Mouse (Mus musculus) neural tube, embryonic 14.5 days (tissue): ENCODE data around the gene Mybph. TPM values are rescaled to one million over a fixed set of nuclear protein-coding genes. Genes with fewer than 3 reads are reported as not detected.
A peak's percentile ranks its signal among the peaks of the same experiment; 100 is the strongest.

Experiments used
- ATAC-seq: fragments of 200-750 bp; cut with Nextera tagmentation; 2 replicates; pipeline ENCODE4 v1.8.0; 2017; ENCODE audit warnings: low read depth, mild to moderate bottlenecking, moderate TSS enrichment, moderate library complexity
- H3K27ac ChIP-seq: fragments of 300-500 bp; sonication (generic); 2 replicates; pipeline ENCODE4 v1.5.1; 2014; ENCODE audit warnings: low read depth, mild to moderate bottlenecking, control low read depth, low read length, moderate library complexity, mixed read lengths
- H3K27me3 ChIP-seq: fragments of 300-500 bp; sonication (generic); 2 replicates; pipeline ENCODE4 v1.6.1; 2014; ENCODE audit warnings: low read length; ENCODE audit not compliant: control insufficient read depth, insufficient read depth
- H3K36me3 ChIP-seq: fragments of 300-500 bp; sonication (generic); 2 replicates; pipeline ENCODE4 v1.6.1; 2014; ENCODE audit warnings: low read length, mixed read lengths; ENCODE audit not compliant: control insufficient read depth, insufficient read depth
- H3K4me1 ChIP-seq: fragments of 300-500 bp; sonication (generic); 2 replicates; pipeline ENCODE4 v1.6.1; 2014; ENCODE audit warnings: low read length; ENCODE audit not compliant: control insufficient read depth, insufficient read depth
- H3K4me2 ChIP-seq: fragments of 300-500 bp; sonication (generic); 2 replicates; pipeline ENCODE4 v1.6.1; 2014; ENCODE audit warnings: mild to moderate bottlenecking, low read depth, low read length, control low read depth
- H3K4me3 ChIP-seq: fragments of 300-500 bp; sonication (generic); 2 replicates; pipeline ENCODE4 v1.5.1; 2014; ENCODE audit warnings: low read depth, low read length, control low read depth, mixed read lengths
- H3K9ac ChIP-seq: fragments of 300-500 bp; sonication (generic); replicated peaks from 2 replicates; pipeline ENCODE4 v1.6.1; 2014; ENCODE audit warnings: low read depth, mild to moderate bottlenecking, control low read depth, low read length, mixed read lengths
- H3K9me3 ChIP-seq: fragments of 300-500 bp; sonication (generic); 2 replicates; pipeline ENCODE4 v1.6.1; 2016; ENCODE audit warnings: low read length; ENCODE audit not compliant: control insufficient read depth
- WGBS: fragments of 180-500 bp; shearing (Covaris S2); extraction: QIAGEN DNeasy Blood & Tissue Kit; methylation state at CpG from one replicate; pipeline ENCODE4 v1.1.7; 2014; 5-methylcytosine and 5-hydroxymethylcytosine counted together
- polyA plus RNA-seq: library from polyadenylated mRNA; unstranded; fragments of >200 nt; fragmentation: Nextera tagmentation; extraction: Ambion mirVana; gene quantifications from 2 replicates; pipeline ENCODE4 v1.2.1, GENCODE M21; 2014

Gene Mybph
- polyA plus RNA-seq, 1 experiment from 2014 or later = 0.35 TPM

DNA sequence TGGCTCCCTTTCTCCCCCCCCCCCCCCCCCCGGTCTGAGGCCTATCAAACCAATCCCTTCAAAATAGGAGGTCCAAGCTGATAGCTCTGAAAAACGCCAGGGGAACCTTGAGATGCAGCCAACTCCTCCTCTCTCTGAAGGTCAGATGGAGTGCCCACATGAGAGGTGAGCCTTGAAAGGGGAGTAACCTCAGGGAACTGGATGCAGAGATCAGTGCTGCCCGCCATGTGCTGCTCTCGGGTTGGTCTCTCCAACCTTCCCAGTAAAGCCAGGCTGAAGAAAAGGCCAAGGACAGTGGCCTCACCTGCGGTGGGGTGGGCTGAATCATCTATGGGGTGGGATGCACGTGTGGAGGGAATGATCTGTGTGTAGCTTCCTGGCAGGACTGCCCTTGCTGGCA is 19.1 kb downstream of the Mybph start:
- H3K9me3 ChIP-seq = no peaks in the 10 kb centered on the region
- H3K4me1 ChIP-seq = 0 out of 2 replicates have a peak, but pooled peaks cover 5% of the 10 kb centered on the region
- no peak overlapping the region for H3K27ac ChIP-seq
- no peak overlapping the region for H3K4me2 ChIP-seq
- no peaks in the 10 kb centered on the region for H3K27me3 ChIP-seq
- no peaks in the 10 kb centered on the region for H3K36me3 ChIP-seq
- no peak overlapping the region for H3K4me3 ChIP-seq
- H3K9ac ChIP-seq = no peak overlapping the region
- ATAC-seq = no peak
- WGBS = 85% methylated on average over 5 of the region's 6 CpGs

DNA sequence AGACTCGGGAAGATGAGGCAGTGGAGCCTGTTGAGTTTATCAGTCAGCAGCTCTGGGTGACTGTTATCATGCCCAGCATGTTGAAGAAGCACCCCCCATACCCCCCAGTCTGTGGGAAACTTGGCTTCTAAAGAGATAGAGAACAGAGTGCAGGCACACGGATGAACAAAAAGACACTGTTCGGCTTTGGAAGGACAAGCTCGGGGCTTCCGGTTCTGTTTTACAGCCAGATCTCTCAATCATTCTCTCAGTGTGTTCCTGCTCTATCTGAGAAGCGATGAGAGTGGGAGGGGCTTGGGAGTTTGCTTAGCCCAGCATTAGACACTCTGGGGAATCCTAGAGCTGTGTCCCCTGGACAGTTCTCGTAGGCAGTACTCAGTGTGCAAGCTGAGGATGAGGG is 20.2 kb downstream of the Mybph start:
- Histone ChIP-seq H3K9ac (no peak overlapping the region), H3K4me3 (no peak overlapping the region), H3K9me3 (no peaks in the 10 kb centered on the region), H3K4me1 (0 out of 2 replicates have a peak, but pooled peaks cover 5% of the 10 kb centered on the region), H3K4me2 (no peak overlapping the region), H3K27me3 (no peaks in the 10 kb centered on the region), H3K27ac (no peak overlapping the region), H3K36me3 (no peaks in the 10 kb centered on the region)
- no peak for ATAC-seq
- WGBS = 64% methylated on average over 7 of the region's 7 CpGs

DNA sequence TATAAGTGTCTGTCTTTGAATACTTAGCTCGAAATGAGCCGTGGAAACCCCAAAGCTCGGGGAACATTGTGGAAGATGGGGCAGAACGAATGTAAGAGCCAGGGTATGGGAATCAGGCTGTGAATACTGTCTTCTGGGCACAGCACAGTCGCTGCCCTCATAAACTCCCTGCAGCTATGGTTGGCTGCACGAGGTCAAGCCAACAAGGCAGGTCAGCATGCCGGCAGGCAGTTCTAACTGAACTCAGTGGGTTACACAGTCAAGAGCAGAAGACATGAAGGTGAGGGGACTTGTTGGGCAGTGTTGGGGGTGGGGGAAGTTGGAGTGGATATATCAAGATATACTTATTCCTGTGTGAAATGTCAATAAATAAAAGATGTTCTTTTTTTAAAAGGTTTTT is 21.8 kb downstream of the Mybph start:
- H3K4me1 ChIP-seq = 0 out of 2 replicates have a peak, but pooled peaks cover 5% of the 10 kb centered on the region
- H3K9me3 ChIP-seq = no peaks in the 10 kb centered on the region
- 52% methylated on average over 7 of the region's 7 CpGs for WGBS
- no peak overlapping the region for H3K27ac ChIP-seq
- no peaks in the 10 kb centered on the region for H3K27me3 ChIP-seq
- H3K9ac ChIP-seq = no peak overlapping the region
- no peak for ATAC-seq
- H3K36me3 ChIP-seq = no peaks in the 10 kb centered on the region
- H3K4me3 ChIP-seq = no peak overlapping the region
- H3K4me2 ChIP-seq = no peak overlapping the region

DNA sequence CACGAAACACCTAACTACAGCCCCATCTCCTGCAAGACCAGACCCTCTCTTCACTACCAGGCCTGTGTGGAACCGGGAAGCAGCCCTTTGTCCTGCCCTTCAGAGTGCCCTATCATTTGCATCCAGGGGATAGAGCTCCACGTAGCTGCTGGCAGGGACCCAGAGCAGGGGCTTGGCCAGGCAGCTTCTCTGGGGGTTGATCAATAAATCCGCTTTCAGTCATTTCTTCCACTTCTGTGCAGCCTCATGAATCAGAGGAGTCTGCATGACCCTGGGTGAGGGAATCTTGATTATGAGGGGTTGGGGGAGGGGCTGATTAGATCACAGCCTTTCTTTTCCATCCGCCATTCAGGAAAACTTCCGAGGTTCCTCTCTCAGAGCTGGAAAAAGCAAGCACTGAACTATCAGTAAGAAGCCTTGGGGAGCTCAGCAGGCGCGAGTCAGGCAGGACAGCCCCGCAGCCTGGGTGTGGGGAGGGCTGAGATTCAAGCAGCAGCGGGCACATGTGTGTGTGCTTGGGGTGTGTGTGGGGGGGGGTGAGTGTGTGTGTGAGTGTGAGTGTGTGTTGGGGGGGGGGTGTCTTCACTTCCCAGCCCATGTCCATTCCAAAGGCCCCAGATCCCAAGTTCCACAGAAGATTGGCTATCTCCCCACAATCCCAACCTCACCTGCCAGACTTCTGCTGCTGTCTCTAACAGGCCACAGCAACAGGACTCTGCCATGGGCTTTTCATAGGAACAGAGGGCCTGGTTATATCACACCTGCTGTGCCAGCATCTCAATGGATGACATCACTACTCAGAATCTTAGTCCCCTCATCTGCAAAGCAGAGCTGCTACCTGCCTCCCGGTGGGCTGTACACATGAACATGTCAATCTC is 22.7 kb downstream of the Mybph start:
- H3K4me3 ChIP-seq = no peak overlapping the region
- peak; percentile 50 for ATAC-seq
- no peak overlapping the region for H3K9ac ChIP-seq
- no peaks in the 10 kb centered on the region for H3K9me3 ChIP-seq
- H3K36me3 ChIP-seq = no peaks in the 10 kb centered on the region
- WGBS = 24% methylated on average over 11 of the region's 11 CpGs
- 0 out of 2 replicates have a peak, but pooled peaks cover 5% of the 10 kb centered on the region for H3K4me1 ChIP-seq
- H3K4me2 ChIP-seq = no peak overlapping the region
- H3K27me3 ChIP-seq = no peaks in the 10 kb centered on the region
- H3K27ac ChIP-seq = peak overlapping the region; percentile 48

DNA sequence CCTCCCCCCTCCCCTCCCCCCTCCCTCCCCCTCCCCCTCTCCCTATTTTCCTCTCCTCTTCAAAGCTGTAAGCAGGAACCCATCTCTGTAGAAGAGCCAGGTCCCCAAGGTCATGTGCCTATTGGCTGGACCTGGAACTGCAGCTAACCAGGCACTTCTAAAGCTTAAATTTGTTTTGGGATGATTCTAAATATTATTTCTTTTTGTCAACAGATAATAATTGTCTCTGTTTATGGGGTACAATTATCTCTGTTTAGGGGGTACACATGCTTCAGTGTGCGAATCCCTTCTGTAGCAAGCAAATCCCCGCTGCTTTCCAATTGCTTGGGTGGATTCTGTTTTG is 23.4 kb downstream of the Mybph start:
- Histone ChIP-seq H3K9me3 (no peaks in the 10 kb centered on the region), H3K9ac (no peak overlapping the region), H3K4me2 (no peak overlapping the region), H3K4me1 (0 out of 2 replicates have a peak, but pooled peaks cover 5% of the 10 kb centered on the region), H3K27ac (no peak overlapping the region), H3K4me3 (no peak overlapping the region), H3K36me3 (no peaks in the 10 kb centered on the region), H3K27me3 (no peaks in the 10 kb centered on the region)
- ATAC-seq = no peak
- 87% methylated on average over 2 of the region's 2 CpGs for WGBS

DNA sequence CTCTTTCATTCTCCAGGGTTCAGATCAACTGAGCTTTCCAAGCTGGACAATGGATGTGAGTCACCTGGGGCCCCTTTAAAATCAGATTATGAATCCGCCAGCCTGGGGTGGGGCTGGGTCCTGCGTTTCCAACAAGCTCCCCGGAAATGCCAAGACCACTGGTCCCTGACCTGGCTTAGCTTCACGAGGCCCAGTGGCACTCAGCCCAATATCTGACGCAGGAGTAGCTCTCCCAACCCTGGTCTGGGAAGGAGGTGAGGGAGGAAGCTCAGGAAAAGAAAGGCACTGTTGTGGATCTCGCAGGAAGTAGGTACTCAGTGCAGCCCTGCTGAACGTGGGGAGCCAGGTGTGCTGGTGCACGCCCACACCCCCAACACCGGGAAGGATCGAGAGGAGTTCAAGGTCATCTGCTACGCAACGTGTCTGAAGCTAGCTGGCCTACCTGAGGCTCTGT is 23.8 kb downstream of the Mybph start:
- Histone ChIP-seq H3K27ac (no peak overlapping the region), H3K27me3 (no peaks in the 10 kb centered on the region), H3K4me1 (0 out of 2 replicates have a peak, but pooled peaks cover 5% of the 10 kb centered on the region), H3K36me3 (no peaks in the 10 kb centered on the region), H3K4me3 (no peak overlapping the region), H3K9ac (no peak overlapping the region), H3K9me3 (no peaks in the 10 kb centered on the region), H3K4me2 (no peak overlapping the region)
- ATAC-seq = no peak
- 79% methylated on average over 12 of the region's 12 CpGs for WGBS

DNA sequence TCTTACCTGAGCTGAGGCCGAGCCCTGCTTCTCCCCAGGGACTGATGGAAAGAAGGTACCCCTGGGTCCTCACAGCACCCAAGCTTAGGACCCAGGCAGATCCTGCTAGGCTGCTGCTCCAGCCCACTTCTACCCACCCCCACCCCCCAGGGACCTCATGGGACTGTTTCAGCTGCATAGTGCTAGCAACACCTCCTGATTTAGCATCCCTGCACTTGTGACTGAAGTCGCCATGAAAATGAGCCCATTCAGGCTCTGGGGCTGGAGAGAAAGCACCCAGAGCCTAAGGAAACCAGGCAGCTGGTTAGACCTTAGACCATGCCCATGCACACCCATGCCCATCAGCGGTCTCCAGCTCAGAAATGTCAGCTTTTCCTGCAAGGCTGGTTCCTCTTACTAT is 24.7 kb downstream of the Mybph start:
- Histone ChIP-seq H3K4me2 (no peak overlapping the region), H3K9me3 (no peaks in the 10 kb centered on the region), H3K27ac (no peak overlapping the region), H3K27me3 (no peaks in the 10 kb centered on the region), H3K36me3 (no peaks in the 10 kb centered on the region), H3K9ac (no peak overlapping the region), H3K4me3 (no peak overlapping the region), H3K4me1 (0 out of 2 replicates have a peak, but pooled peaks cover 5% of the 10 kb centered on the region)
- 81% methylated on average over 3 of the region's 3 CpGs for WGBS
- ATAC-seq = no peak

DNA sequence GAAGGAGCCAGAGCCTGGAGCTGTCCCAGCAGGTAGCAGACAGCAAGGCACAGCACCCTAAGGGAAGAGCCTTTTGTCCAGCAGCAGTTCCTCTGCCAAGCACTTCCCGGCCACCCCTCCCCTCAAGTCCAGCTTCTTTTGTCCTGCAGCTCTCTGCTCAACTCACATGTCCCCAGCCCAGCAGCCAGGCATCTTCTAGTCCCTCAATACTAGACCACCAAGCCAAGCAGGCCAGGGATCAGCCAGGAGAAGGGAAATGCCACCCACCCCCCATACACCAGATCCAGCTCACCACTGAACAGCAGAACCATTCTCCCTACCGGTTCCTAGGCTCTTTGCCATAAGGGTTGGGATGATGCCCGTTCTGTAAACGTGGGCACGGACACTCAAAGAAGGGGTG is 26.4 kb downstream of the Mybph start:
- H3K36me3 ChIP-seq = no peaks in the 10 kb centered on the region
- no peak overlapping the region for H3K27ac ChIP-seq
- no peaks in the 10 kb centered on the region for H3K27me3 ChIP-seq
- ATAC-seq = no peak
- no peak overlapping the region for H3K4me2 ChIP-seq
- H3K4me3 ChIP-seq = no peak overlapping the region
- 76% methylated on average over 5 of the region's 5 CpGs for WGBS
- H3K9ac ChIP-seq = no peak overlapping the region
- H3K4me1 ChIP-seq = 0 out of 2 replicates have a peak, but pooled peaks cover 5% of the 10 kb centered on the region
- H3K9me3 ChIP-seq = no peaks in the 10 kb centered on the region

DNA sequence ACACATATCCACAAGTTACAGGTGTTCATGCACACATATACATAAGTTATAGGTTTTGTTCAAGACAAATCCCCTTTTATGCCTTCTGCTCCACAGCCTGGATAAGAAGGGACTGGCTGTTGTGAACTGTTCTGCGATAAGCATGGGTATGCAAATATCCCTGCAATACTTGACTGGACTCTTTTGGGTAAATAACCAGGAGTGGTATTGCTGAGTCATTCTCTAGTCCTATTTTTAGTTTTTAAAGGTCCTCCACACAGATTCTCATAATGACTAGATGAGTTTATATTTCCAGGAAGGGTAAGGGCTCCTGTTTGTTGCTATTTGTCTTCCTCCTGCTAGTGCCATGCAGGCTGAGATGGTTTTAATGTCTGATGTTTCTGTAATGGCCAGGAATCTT is 27.9 kb downstream of the Mybph start:
- no peak overlapping the region for H3K4me2 ChIP-seq
- H3K27me3 ChIP-seq = no peaks in the 10 kb centered on the region
- 91% methylated on average over 1 of the region's 1 CpGs for WGBS
- no peak overlapping the region for H3K27ac ChIP-seq
- H3K36me3 ChIP-seq = no peaks in the 10 kb centered on the region
- H3K9ac ChIP-seq = no peak overlapping the region
- no peak overlapping the region for H3K4me3 ChIP-seq
- H3K9me3 ChIP-seq = no peaks in the 10 kb centered on the region
- no peaks in the 10 kb centered on the region for H3K4me1 ChIP-seq
- ATAC-seq = no peak
